Mouse (Mus musculus) CH12.LX (cell line): Measurements from ENCODE around the gene Trpt1.
A peak's percentile ranks its signal among the peaks of the same experiment; 100 is the strongest.

Experiments used
- BHLHE40 ChIP-seq: IDR thresholded peaks from 2 replicates; pipeline ENCODE4 v1.6.1; 2011; ENCODE audit warnings: mild to moderate bottlenecking, low read depth, low read length, improper control_type of control experiment
- CTCF ChIP-seq, 2 experiments: IDR thresholded peaks in 1 of 2; conservative IDR thresholded peaks in 1 of 2; 2 replicates each; pipeline ENCODE4 v1.5.1; 2011 to 2012; ENCODE audit warnings: low read depth in 2 of 2, low read length in 2 of 2, improper control_type of control experiment in 1 of 2, inconsistent platforms in 1 of 2, mild to moderate bottlenecking in 1 of 2, moderate library complexity in 1 of 2
- EP300 ChIP-seq: IDR thresholded peaks from 2 replicates; pipeline ENCODE4 v1.6.1; 2011; ENCODE audit warnings: low read length, improper control_type of control experiment
- GABPA ChIP-seq: IDR thresholded peaks from 2 replicates; pipeline ENCODE4 v1.6.1; 2012; ENCODE audit warnings: low read depth, low read length, improper control_type of control experiment, inconsistent platforms; ENCODE audit not compliant: insufficient replicate concordance
- IRF4 ChIP-seq: IDR thresholded peaks from 2 replicates; pipeline ENCODE4 v1.6.1; 2014; ENCODE audit warnings: low read depth, mild to moderate bottlenecking, inconsistent platforms, low read length, improper control_type of control experiment
- JUND ChIP-seq: conservative IDR thresholded peaks from 2 replicates; pipeline ENCODE4 v1.6.1; 2011; ENCODE audit warnings: low read depth, low read length, improper control_type of control experiment
- MAX ChIP-seq: IDR thresholded peaks from 2 replicates; pipeline ENCODE4 v1.6.1; 2011; ENCODE audit warnings: low read length, improper control_type of control experiment
- NRF1 ChIP-seq: IDR thresholded peaks from 2 replicates; pipeline ENCODE4 v1.6.1; 2014; ENCODE audit warnings: low read depth, mild to moderate bottlenecking, inconsistent platforms, low read length, improper control_type of control experiment, moderate library complexity
- POLR2A ChIP-seq: IDR thresholded peaks from 2 replicates; pipeline ENCODE4 v1.6.1; 2011; ENCODE audit warnings: low read depth, mild to moderate bottlenecking, improper control_type of control experiment, low read length
- ZKSCAN1 ChIP-seq: IDR thresholded peaks from 2 replicates; pipeline ENCODE4 v1.6.1; 2012; ENCODE audit warnings: low read depth, inconsistent platforms, low read length, improper control_type of control experiment, borderline replicate concordance
- ZNF384 ChIP-seq: IDR thresholded peaks from 2 replicates; pipeline ENCODE4 v1.6.1; 2012; ENCODE audit warnings: low read depth, low read length, improper control_type of control experiment, inconsistent platforms

- TF ChIP-seq MAX (no peak), BHLHE40 (no peak), ZKSCAN1 (no peak), CTCF (conservative IDR thresholded peaks at IDR 0.05 in 1 of 2, IDR thresholded peaks at IDR 0.05 in 1 of 2; ENCODE audit: low read depth in 2 of 2, low read length in 2 of 2) (no peak), ZNF384 (no peak), POLR2A (peak; percentile 61; the same call in 1 of the 2 replicates), EP300 (no peak), JUND (no peak), GABPA (no peak), NRF1 (no peak), IRF4 (no peak)
Observed at GRCm38 (mm10) chr19:6996006-6996405, at the start of gene Trpt1, which contains the start of gene Nudt22.
